Mouse (Mus musculus): Measurements from ENCODE around the gene Tc2n.

GRCm38 (mm10) chr12:101699176-101699575, 19.1 kb downstream of the Tc2n start:
- no peak for TF ChIP-seq CTCF (IDR thresholded peaks at IDR 0.05; ENCODE audit: borderline replicate concordance, insufficient read depth, low read depth, low read length)
- no peak for TF ChIP-seq POLR2A (IDR thresholded peaks at IDR 0.05; ENCODE audit: borderline replicate concordance, insufficient read depth, low read length)

All from cerebellum, adult 2 months (tissue).